Mouse (Mus musculus): ENCODE measurements around the gene Map4k5. TPM values are rescaled to one million over a fixed set of nuclear protein-coding genes. Genes with fewer than 3 reads are reported as not detected.

Gene Map4k5
- polyA plus RNA-seq, 1 experiment from 2014 or later, result 23.5 TPM

DNA sequence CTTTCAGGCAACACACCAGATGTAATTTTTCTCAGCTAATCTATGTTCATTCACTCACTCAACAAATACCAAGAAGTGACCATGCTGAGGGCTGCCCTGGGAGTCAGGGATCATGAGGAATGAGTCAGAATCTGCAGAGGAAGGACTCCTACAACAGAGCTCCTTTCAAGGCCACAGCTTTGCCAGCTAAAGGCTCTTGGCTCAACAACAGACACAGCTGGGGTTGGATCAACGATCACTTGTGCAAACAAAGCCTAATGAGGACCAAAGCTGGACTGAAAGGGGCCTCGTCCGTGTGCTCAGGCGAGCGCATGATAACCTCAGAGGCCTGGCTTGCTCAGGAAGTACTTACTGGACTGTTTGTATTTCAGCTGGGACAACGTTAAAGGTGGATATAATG, 78.7 kb downstream of the Map4k5 start:
- no peaks in the 10 kb centered on the region for H3K9me3 ChIP-seq
- H3K4me1 ChIP-seq, result peaks cover 30% of the 10 kb centered on the region
- H3K36me3 ChIP-seq (replicated peaks), result peaks cover 79% of the 10 kb centered on the region
- H3K27ac ChIP-seq, result peak overlapping the region; percentile 66
- H3K4me3 ChIP-seq, result no peak overlapping the region
- no peaks in the 10 kb centered on the region for H3K27me3 ChIP-seq (ENCODE audit: poor library complexity, severe bottlenecking)
- peak; percentile 47 for DNase-seq (ENCODE audit: extremely low spot score, low spot score)
- 8% methylated on average over 6 of the region's 6 CpGs for WGBS

DNA sequence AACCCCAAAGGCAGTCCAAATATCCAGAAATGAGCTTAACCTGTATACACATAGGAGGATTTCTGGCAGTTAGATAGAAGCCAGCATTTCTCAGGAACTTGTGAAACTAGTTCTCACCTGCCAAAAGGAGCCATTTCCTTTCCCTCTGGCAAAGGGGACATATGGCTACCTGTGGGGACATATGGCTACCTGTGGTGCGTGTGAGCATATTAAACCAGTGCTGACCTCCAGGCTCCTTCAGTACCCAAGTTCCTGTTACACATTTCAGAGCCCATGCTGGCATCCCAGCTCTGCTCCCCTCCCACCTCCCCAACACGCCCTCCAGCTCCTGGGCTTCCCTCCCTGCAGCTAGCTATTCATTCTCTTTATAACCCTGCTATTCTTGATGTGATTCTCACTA, 79.4 kb downstream of the Map4k5 start:
- no peak for DNase-seq (ENCODE audit: extremely low spot score, low spot score)
- peaks cover 79% of the 10 kb centered on the region for H3K36me3 ChIP-seq (replicated peaks)
- no peaks in the 10 kb centered on the region for H3K27me3 ChIP-seq (ENCODE audit: poor library complexity, severe bottlenecking)
- H3K27ac ChIP-seq, result peak overlapping the region; percentile 66
- no peak overlapping the region for H3K4me3 ChIP-seq
- WGBS, result 43% methylated on average over 2 of the region's 2 CpGs
- H3K9me3 ChIP-seq, result no peaks in the 10 kb centered on the region
- H3K4me1 ChIP-seq, result peaks cover 30% of the 10 kb centered on the region

DNA sequence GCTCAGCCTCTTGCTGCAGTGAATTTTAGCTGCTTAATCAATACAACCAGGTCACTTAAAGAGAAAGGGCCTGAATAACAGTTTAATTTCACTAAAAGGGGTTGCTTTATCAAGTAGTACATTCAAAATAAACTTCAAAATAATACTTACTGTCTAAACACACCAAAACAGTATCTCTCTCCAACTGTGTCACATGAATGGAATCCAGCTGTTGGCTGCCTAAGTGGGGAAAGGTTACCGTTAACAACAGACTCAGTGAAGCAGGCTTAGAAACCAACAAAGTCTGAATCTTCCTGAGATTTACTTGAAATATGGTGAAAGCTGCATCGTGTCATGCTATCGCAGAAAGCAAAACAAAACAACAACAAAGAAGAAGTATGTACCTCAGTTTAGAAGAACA, 80.0 kb downstream of the Map4k5 start:
- H3K27me3 ChIP-seq (ENCODE audit: poor library complexity, severe bottlenecking), result no peaks in the 10 kb centered on the region
- H3K9me3 ChIP-seq, result no peaks in the 10 kb centered on the region
- DNase-seq (ENCODE audit: extremely low spot score, low spot score), result no peak
- H3K4me1 ChIP-seq, result peaks cover 30% of the 10 kb centered on the region
- H3K4me3 ChIP-seq, result no peak overlapping the region
- WGBS, result 67% methylated on average over 3 of the region's 3 CpGs
- no peak overlapping the region for H3K27ac ChIP-seq
- peaks cover 79% of the 10 kb centered on the region for H3K36me3 ChIP-seq (replicated peaks)

DNA sequence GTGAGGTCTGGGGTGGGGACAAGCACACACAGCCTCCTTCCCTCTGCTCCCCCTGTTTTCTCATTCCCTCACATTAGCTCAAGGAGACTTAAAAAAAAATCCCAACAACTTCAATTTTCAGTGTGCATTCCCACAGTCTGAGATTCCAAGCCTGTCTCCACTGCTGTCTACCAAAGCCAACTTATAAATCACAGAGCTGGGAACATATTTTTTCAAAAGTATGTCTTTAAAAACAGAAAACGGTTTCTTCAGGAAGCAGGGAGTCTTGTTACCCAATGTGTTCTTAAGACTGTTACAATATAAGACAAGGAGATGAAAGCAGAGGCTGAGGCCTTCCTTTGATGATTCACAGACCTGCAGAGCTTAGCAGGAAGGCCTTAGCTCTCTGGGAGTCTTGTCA, 81.0 kb downstream of the Map4k5 start:
- peaks cover 79% of the 10 kb centered on the region for H3K36me3 ChIP-seq (replicated peaks)
- no peak overlapping the region for H3K27ac ChIP-seq
- no peaks in the 10 kb centered on the region for H3K27me3 ChIP-seq (ENCODE audit: poor library complexity, severe bottlenecking)
- no peak for DNase-seq (ENCODE audit: extremely low spot score, low spot score)
- 72% methylated on average over 1 of the region's 1 CpGs for WGBS
- H3K4me3 ChIP-seq, result no peak overlapping the region
- H3K9me3 ChIP-seq, result no peaks in the 10 kb centered on the region
- peaks cover 30% of the 10 kb centered on the region for H3K4me1 ChIP-seq

DNA sequence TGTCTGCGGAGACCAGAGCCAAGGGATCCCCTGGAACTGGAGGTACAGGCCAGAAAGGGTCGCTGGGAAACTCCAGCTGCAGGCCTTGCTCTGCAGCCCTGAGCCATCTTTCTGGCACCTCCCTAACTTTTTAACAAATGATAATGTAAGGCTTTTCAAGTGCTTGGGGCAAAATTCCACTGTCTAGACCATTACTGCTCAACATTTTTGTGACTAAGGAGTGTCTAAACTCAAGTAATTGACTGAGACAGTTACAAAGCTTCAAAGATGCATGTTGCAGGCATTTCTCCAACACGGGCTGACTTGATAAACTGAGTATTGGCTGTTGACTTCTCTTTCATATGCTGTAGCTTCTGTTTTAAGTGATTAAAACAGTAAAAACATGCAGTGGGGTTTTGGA, 83.6 kb downstream of the Map4k5 start:
- no peak overlapping the region for H3K4me3 ChIP-seq
- no peaks in the 10 kb centered on the region for H3K9me3 ChIP-seq
- peaks cover 78% of the 10 kb centered on the region for H3K36me3 ChIP-seq (replicated peaks)
- peaks cover 23% of the 10 kb centered on the region for H3K4me1 ChIP-seq
- H3K27me3 ChIP-seq (ENCODE audit: poor library complexity, severe bottlenecking), result no peaks in the 10 kb centered on the region
- WGBS, result 87% methylated on average over 3 of the region's 3 CpGs
- DNase-seq (ENCODE audit: extremely low spot score, low spot score), result no peak
- no peak overlapping the region for H3K27ac ChIP-seq

DNA sequence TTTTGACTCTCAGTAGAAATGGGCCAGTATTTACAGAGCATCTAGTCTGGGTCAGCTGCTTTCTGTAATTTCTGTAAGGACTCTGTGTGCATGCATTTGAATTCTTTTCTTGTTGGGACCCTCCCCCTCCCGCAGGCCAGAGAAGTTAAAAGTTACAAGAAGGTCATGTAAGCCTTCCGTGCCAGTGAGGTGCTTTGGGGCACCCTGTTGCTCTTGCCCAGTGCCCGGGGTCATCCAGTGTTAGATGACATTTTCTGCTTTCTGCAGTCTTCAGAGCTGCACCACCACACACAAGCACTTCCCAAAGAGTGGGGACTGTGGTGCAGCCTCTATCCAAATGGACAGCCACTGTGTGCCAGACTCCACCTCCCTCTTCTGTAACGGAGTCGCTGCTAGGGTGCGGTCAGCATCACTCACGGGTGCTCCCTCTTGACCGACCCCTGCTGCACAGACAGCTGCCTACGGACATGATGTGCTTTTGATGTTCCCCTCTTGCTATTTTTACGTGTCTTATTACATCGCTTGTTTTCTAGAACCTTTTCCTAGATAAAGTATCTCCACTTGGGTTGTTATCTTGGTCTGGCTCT, 85.5 kb downstream of the Map4k5 start:
- WGBS, result 88% methylated on average over 11 of the region's 11 CpGs
- H3K9me3 ChIP-seq, result no peaks in the 10 kb centered on the region
- no peaks in the 10 kb centered on the region for H3K27me3 ChIP-seq (ENCODE audit: poor library complexity, severe bottlenecking)
- DNase-seq (ENCODE audit: extremely low spot score, low spot score), result no peak
- no peak overlapping the region for H3K4me3 ChIP-seq
- H3K27ac ChIP-seq, result no peak overlapping the region
- peaks cover 4% of the 10 kb centered on the region; the same call in 1 of the 2 replicates for H3K4me1 ChIP-seq
- H3K36me3 ChIP-seq (replicated peaks), result peaks cover 79% of the 10 kb centered on the region

DNA sequence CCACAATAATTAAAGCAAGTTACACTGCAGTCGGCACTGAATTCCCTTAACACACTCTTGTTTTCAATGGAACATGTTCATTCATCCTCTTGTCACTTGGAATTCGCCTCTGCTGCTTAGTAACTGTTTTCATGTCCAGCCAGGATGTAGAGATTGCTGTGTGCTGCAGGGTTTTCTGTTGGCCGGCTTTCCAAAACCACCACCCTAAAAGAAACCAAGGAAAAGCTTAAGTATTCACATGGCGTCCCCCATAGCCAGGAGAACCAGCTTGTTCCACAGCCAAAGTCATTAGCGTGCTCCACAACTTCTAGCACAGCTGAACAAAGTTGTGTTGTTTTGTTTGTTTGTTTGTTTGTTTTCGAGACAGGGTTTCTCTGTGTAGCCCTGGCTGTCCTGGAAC, 87.9 kb downstream of the Map4k5 start:
- Histone ChIP-seq H3K27ac (no peak overlapping the region), H3K4me1 (peaks cover 7% of the 10 kb centered on the region), H3K27me3 (ENCODE audit: poor library complexity, severe bottlenecking) (no peaks in the 10 kb centered on the region), H3K4me3 (no peak overlapping the region), H3K9me3 (no peaks in the 10 kb centered on the region), H3K36me3 (replicated peaks) (peaks cover 69% of the 10 kb centered on the region)
- 95% methylated on average over 6 of the region's 6 CpGs for WGBS
- no peak for DNase-seq (ENCODE audit: extremely low spot score, low spot score)

- no peak overlapping the region for H3K27ac ChIP-seq
- H3K27me3 ChIP-seq (ENCODE audit: poor library complexity, severe bottlenecking), result no peaks in the 10 kb centered on the region
- H3K4me3 ChIP-seq, result no peak overlapping the region
- no peak for DNase-seq (ENCODE audit: extremely low spot score, low spot score)
- 95% methylated on average over 10 of the region's 10 CpGs for WGBS
- H3K4me1 ChIP-seq, result peaks cover 7% of the 10 kb centered on the region
- peaks cover 66% of the 10 kb centered on the region for H3K36me3 ChIP-seq (replicated peaks)
- H3K9me3 ChIP-seq, result no peaks in the 10 kb centered on the region
Measured at GRCm38 (mm10) chr12:69804393-69805070, 88.5 kb downstream of the Map4k5 start.

DNA sequence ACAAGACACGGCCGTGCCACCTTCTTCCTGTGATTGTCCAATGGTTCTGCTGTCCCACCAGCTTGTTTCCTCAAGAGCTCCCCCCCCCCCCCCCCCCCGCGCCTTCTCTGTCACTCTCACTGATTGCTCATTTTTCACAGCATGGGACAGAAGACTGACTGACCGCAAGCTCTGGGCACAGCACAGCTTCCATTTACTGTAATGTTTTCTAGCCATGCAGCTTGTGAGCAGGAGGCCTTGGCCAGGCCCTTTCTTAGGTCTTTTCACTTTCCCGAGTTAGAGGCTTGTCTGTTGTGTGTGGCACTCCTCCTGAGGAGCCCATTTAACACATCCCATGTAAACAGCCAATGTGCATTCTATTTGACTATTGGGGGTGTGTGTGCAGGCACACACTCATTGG, 89.8 kb downstream of the Map4k5 start:
- 92% methylated on average over 6 of the region's 6 CpGs for WGBS
- Histone ChIP-seq H3K27me3 (ENCODE audit: poor library complexity, severe bottlenecking) (no peaks in the 10 kb centered on the region), H3K4me3 (no peak overlapping the region), H3K36me3 (replicated peaks) (peaks cover 52% of the 10 kb centered on the region), H3K27ac (no peak overlapping the region), H3K9me3 (no peaks in the 10 kb centered on the region), H3K4me1 (peaks cover 7% of the 10 kb centered on the region)
- DNase-seq (ENCODE audit: extremely low spot score, low spot score), result no peak

GRCm38 (mm10) chr12:69800586-69800985, 92.4 kb downstream of the Map4k5 start:
- Histone ChIP-seq H3K4me1 (peaks cover 7% of the 10 kb centered on the region), H3K27me3 (ENCODE audit: poor library complexity, severe bottlenecking) (no peaks in the 10 kb centered on the region), H3K36me3 (replicated peaks) (peaks cover 26% of the 10 kb centered on the region), H3K4me3 (no peak overlapping the region), H3K27ac (no peak overlapping the region), H3K9me3 (no peaks in the 10 kb centered on the region)
- 92% methylated on average over 4 of the region's 4 CpGs for WGBS
- no peak for DNase-seq (ENCODE audit: extremely low spot score, low spot score)

- H3K4me1 ChIP-seq, result peaks cover 2% of the 10 kb centered on the region
- no peaks in the 10 kb centered on the region for H3K9me3 ChIP-seq
- no peaks in the 10 kb centered on the region for H3K36me3 ChIP-seq (replicated peaks)
- H3K27ac ChIP-seq, result no peak overlapping the region
- WGBS, result 95% methylated on average over 3 of the region's 3 CpGs
- no peak for DNase-seq (ENCODE audit: extremely low spot score, low spot score)
- peaks cover 14% of the 10 kb centered on the region for H3K27me3 ChIP-seq (ENCODE audit: poor library complexity, severe bottlenecking)
- H3K4me3 ChIP-seq, result no peak overlapping the region
Measured at GRCm38 (mm10) chr12:69796311-69796710, 96.7 kb downstream of the Map4k5 start.

GRCm38 (mm10) chr12:69790530-69791505, 102.2 kb downstream of the Map4k5 start, which contains the start of gene Cdkl1:
Gene Cdkl1 (minus strand): TSS chr12:69791267.
- peak; percentile 58 for DNase-seq (ENCODE audit: extremely low spot score, low spot score)

More at GRCm38 (mm10) chr12:69790530-69791505, 102.2 kb downstream of the Map4k5 start, which contains the start of gene Cdkl1:
- no peaks in the 10 kb centered on the region for H3K9me3 ChIP-seq
- H3K27ac ChIP-seq, result peak within 1 kb of the TSS; percentile 79
- 4% methylated on average over 45 of the region's 45 CpGs for WGBS
- peaks cover 60% of the 10 kb centered on the region for H3K27me3 ChIP-seq (ENCODE audit: poor library complexity, severe bottlenecking)
- H3K4me3 ChIP-seq, result peak within 1 kb of the TSS; percentile 68
- H3K4me1 ChIP-seq, result peaks cover 16% of the 10 kb centered on the region
- no peaks in the 10 kb centered on the region for H3K36me3 ChIP-seq (replicated peaks)
